Mouse (Mus musculus) ES-Bruce4 (cell line): ENCODE data around the gene Atp6v0a2.

Experiments used
- CTCF ChIP-seq: IDR thresholded peaks from one replicate; pipeline ENCODE4 v1.8.1; 2011; ENCODE audit warnings: low read depth, low read length
- EP300 ChIP-seq: IDR thresholded peaks from 2 replicates; pipeline ENCODE4 v1.6.1; 2011; ENCODE audit warnings: low read depth, low read length; ENCODE audit not compliant: insufficient read depth
- POLR2A ChIP-seq: IDR thresholded peaks from one replicate; pipeline ENCODE4 v1.8.1; 2011; ENCODE audit warnings: low read length; ENCODE audit not compliant: insufficient read depth

DNA sequence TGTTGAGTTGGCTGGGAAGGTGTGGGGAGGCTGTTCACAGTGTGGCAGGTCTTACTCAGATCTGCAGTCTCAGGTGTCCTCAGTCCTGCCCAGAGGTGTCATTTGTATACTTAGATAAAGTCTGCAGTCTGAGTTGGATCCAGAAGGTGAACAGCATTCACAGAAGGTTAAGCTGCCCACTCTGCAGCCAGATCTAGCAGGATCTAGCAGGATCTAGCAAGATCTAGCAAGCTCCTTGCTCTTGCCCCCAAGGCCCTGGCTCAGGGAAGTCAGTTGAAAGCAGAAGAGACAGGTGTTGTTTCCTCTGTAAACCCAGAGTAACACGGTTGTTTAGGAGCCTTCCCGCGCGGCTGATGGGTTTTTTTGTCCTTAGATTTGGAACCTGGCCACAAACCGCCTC lies 85.4 kb downstream of the Atp6v0a2 start:
- no peak for TF ChIP-seq EP300
- no peak for TF ChIP-seq CTCF
- no peak for TF ChIP-seq POLR2A
